Mouse (Mus musculus): Measurements from ENCODE around the gene Arhgdib.
"Not testable (repeated sequence)": the region's sequence is repeated elsewhere in the genome, so short reads cannot be mapped to it uniquely, and the experiment has no call there.

Arhgdib gene

GRCm38 (mm10) chr6:136889067-136889466, 52.6 kb downstream of the Arhgdib start:
- DNase-seq (ENCODE audit: low spot score) = no peak

GRCm38 (mm10) chr6:136887854-136888253, 53.8 kb downstream of the Arhgdib start:
- peak; percentile 26 for DNase-seq (ENCODE audit: low spot score)

- not testable (repeated sequence) for DNase-seq (ENCODE audit: low spot score)
Measured at GRCm38 (mm10) chr6:136884766-136885165, 56.9 kb downstream of the Arhgdib start.

- no peak for DNase-seq (ENCODE audit: low spot score)
Measured at GRCm38 (mm10) chr6:136883961-136884360, 57.7 kb downstream of the Arhgdib start.

GRCm38 (mm10) chr6:136883431-136883915, 58.2 kb downstream of the Arhgdib start:
- DNase-seq (ENCODE audit: low spot score) = no peak

- no peak for DNase-seq (ENCODE audit: low spot score)
Measured at GRCm38 (mm10) chr6:136881678-136882077, 60.0 kb downstream of the Arhgdib start.

- DNase-seq (ENCODE audit: low spot score) = peak; percentile 46
Measured at GRCm38 (mm10) chr6:136875670-136876069, 66.0 kb downstream of the Arhgdib start, which contains the start of gene Mgp. Mgp (minus strand) TSS chr6:136875823.

- DNase-seq (ENCODE audit: low spot score) = no peak
Measured at GRCm38 (mm10) chr6:136874599-136874998, 67.1 kb downstream of the Arhgdib start.
